Mouse (Mus musculus) frontal cortex, postnatal 10 days (tissue): Measurements from ENCODE around the gene E2f1.

Experiments
- DNase-seq, 2 experiments: peaks; one replicate each; pipeline ENCODE4 v3.0.0; 2022; ENCODE audit warnings: low spot score in 2 of 2, mixed read lengths in 1 of 2

E2f1 gene

GRCm38 (mm10) chr2:154583906-154584872, 14.5 kb upstream of the E2f1 start:
- DNase-seq = peak; percentile 82 to 90

- no peak for DNase-seq
These were observed 11.7 kb upstream of the E2f1 start for GRCm38 (mm10) chr2:154581421-154581820.

- DNase-seq = no peak
These were observed 10.9 kb upstream of the E2f1 start for GRCm38 (mm10) chr2:154580586-154580985.

DNA sequence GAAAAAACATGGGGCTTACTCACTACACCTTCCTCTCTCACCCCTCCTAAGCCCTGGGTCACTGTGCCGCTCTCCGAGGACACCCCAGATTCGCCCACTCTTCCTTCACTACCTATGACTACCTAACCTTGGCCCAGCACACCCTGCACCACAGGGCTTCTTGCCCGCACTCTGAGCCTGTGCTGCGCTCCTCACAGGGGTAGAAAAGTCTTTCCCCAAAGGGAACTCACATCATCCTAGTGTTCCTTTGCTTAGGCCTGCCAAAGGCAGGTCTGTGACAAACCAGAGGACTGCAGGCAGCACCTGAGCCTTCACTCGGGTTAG, 8.0 kb upstream of the E2f1 start:
- no peak for DNase-seq

- DNase-seq = no peak
These were observed 7.4 kb upstream of the E2f1 start for GRCm38 (mm10) chr2:154576876-154577743.

GRCm38 (mm10) chr2:154574271-154574670, 4.6 kb upstream of the E2f1 start:
- no peak for DNase-seq

- DNase-seq = no peak
These were observed 3.3 kb upstream of the E2f1 start for GRCm38 (mm10) chr2:154572996-154573395.

DNA sequence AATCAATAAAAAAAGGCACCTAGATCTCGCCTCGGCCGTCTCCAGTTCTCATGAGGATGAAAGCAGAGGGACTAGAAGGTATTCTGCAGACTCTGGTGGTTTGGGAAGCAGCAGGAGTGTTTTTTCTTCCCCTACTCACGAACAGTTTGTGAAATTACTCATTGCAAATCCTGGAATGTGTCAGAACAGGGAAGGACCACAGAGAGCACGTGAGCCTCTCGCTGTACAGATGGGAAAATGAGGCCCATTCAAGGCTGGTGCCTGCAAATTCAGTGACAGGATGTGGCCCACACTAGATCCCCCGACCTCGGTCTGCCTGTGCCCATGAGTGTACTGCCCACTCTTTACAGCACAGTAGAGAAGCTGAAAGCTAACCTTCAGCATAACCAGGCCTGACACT, 2.3 kb upstream of the E2f1 start:
- DNase-seq = no peak

DNA sequence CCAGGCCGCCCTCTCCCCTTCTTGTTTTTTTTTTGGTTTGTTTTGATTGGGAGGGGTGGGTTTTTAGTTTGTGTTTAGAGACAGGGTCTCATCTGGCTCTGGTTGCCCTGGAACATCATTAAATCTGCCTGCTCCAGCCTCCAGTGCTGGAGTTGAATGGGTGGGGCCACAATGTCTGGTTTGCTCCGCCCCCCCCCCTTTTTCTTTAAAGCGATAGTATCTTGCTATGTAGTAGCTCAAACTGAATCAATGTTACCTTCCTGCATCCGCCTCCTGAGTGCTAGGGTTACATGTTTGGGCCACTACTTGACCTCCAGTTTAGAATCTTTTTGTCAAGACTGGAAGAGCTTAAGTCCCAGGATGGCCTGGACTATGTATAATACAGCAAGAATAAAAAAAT, 1.6 kb upstream of the E2f1 start:
- DNase-seq = no peak

- no peak for DNase-seq
These were observed 974 bp upstream of the E2f1 start for GRCm38 (mm10) chr2:154570666-154571065.

- peak in 1 of 2 experiments; percentile 57 for DNase-seq
These were observed 482 bp downstream of the E2f1 start for GRCm38 (mm10) chr2:154569071-154569748.

- no peak for DNase-seq
These were observed 1.2 kb downstream of the E2f1 start for GRCm38 (mm10) chr2:154568329-154569070.

DNA sequence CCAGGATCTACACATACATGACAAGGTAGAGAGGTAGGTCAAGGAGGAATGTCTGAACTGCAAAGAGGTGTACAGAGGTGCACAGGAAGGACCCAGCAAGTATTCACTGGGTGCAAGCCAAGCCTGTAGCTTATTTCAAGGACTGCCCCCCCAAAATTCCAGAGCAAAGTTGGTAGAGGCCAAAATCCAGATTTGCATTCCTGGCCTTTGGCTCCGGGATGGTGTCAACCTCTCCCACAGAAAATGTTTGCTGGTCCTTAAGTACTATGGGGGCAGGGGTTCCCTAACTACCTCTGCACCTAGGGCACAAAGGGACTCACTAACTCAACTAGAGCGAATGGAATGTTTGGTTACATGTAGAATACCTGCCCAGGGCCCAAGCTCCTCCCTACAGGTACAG, 1.9 kb downstream of the E2f1 start:
- no peak for DNase-seq

GRCm38 (mm10) chr2:154566641-154567040, 3.1 kb downstream of the E2f1 start:
- no peak for DNase-seq

DNA sequence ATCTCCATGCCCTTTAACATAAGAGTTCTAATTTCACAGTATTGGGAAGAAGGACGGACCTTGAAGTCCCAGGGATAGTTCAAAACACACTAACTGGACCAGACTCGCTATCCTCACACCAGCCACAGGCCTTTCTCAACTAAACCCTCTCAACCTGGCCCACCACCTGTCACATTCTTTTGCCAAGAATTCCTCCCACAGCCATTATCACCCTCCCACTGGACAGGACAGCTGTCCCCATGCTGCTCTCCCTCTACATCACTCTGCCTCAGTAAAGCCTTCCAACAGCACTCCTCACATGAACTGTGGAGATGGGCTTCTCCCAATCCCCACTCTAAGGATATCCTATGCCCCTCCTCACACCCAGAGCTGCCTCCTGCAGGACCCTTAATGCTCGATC, 4.1 kb downstream of the E2f1 start:
- no peak for DNase-seq

GRCm38 (mm10) chr2:154563612-154564170, 6.0 kb downstream of the E2f1 start:
- no peak for DNase-seq

GRCm38 (mm10) chr2:154558264-154559039, 11.2 kb downstream of the E2f1 start, which contains the start of gene Necab3:
Gene Necab3, minus strand, starts transcription at chr2:154558890.
- DNase-seq = no peak

- DNase-seq = no peak
These were observed 12.4 kb downstream of the E2f1 start for GRCm38 (mm10) chr2:154557184-154557832.

GRCm38 (mm10) chr2:154555235-154555634, 14.5 kb downstream of the E2f1 start:
- DNase-seq = no peak
